Mouse (Mus musculus) neutrophil, adult 83 days (primary cell): ENCODE data around the gene Ammecr1. TPM values are rescaled to one million over a fixed set of nuclear protein-coding genes. Genes with fewer than 3 reads are reported as not detected.

Experiments
- total RNA-seq, 2 experiments: library from RNA; stranded (reverse); gene quantifications; one replicate each; pipeline ENCODE4 v1.2.4; 2023

Ammecr1 gene
- total RNA-seq: 10 to 100 TPM; 12.6 to 13.2 TPM

GRCm38 (mm10) chrX:142966008-142966966, at the start of gene Ammecr1:
Gene Ammecr1, minus strand, starts transcription at chrX:142966728.

Other genes with a start within 250 kb of the Ammecr1 start
- gene Rtl9, start 132.9 kb upstream of the Ammecr1 start, total RNA-seq: not detected